Mouse (Mus musculus) liver, postnatal 0 days (tissue): ENCODE data around the gene Marveld3.
A peak's percentile ranks its signal among the peaks of the same experiment; 100 is the strongest.

Experiments
- CTCF ChIP-seq: sonication (generic); IDR thresholded peaks from 2 replicates; pipeline ENCODE4 v1.5.1; 2016; ENCODE audit warnings: antibody characterized with exemption, low read depth
- EP300 ChIP-seq: IDR thresholded peaks from 2 replicates; pipeline ENCODE4 v1.6.1; 2016; ENCODE audit warnings: antibody characterized with exemption, low read depth, mild to moderate bottlenecking

DNA sequence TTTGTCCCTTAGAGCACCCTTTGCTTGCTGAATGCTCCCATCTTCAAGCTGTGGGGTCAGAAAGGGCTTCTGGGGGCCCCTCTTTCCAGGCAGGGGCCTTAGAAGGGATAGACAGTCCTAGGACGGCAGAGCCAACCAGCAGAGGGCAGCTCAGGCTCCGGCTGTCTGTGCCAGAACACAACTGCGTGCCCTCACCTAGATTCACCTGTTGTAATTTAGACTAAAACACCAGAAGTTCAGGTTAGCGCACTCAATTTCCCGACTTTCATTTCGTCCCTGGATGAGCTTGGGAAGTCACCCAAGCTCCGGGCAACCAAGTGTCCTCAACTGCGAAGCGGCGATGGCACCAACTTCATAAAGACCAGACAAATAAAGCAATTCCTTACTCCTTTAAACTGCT, 6.8 kb upstream of the Marveld3 start:
- TF ChIP-seq CTCF (peak; percentile 21; the same call in 1 of the 2 replicates), EP300 (no peak)
